Mouse (Mus musculus) megakaryocyte, embryonic 14.5 days (primary cell): ENCODE results near the gene Ddx24.

ENCODE experiments used
- FLI1 ChIP-seq: IDR thresholded peaks from 2 replicates; pipeline ENCODE4 v1.6.1; 2012; ENCODE audit warnings: low read length, inconsistent platforms, mixed read lengths
- GATA1 ChIP-seq: IDR thresholded peaks from 3 replicates; pipeline ENCODE4 v1.6.1; 2012; ENCODE audit warnings: mixed read lengths, low read length, inconsistent platforms, borderline replicate concordance

- TF ChIP-seq GATA1 = no peak
- no peak for TF ChIP-seq FLI1
Measured at GRCm38 (mm10) chr12:103404131-103404530, 21.5 kb downstream of the Ddx24 start.
